Mouse (Mus musculus) limb, embryonic 12.5 days (tissue): ENCODE data around the gene Serinc4. TPM values are rescaled to one million over a fixed set of nuclear protein-coding genes. Genes with fewer than 3 reads are reported as not detected.

Experiments
- microRNA-seq: library from miRNA; unstranded; fragments of <30 nt; microRNA quantifications from one replicate; pipeline ENCODE4, GENCODE M21; 2017
- polyA plus RNA-seq: library from polyadenylated mRNA; unstranded; fragments of >200 nt; fragmentation: Nextera tagmentation; extraction: Ambion mirVana; gene quantifications from 2 replicates; pipeline ENCODE4 v1.2.1, GENCODE M21; 2016

The Serinc4 gene
- polyA plus RNA-seq, 1 experiment from 2014 or later: not detected

Small RNAs within 50 kb of the gene (microRNA-seq; reads per million reads assigned to microRNA genes)
- gene Gm22953: not detected

Other genes with a start within 250 kb of the Serinc4 start
- 132 and 136 TPM in 2 replicates for gene Trp53bp1, start 185.4 kb downstream of the Serinc4 start, polyA plus RNA-seq
- 2.5 and 3.0 TPM in 2 replicates for gene Map1a, start 167.2 kb downstream of the Serinc4 start, polyA plus RNA-seq
- 7.6 and 9.9 TPM in 2 replicates for gene Ppip5k1, start 101.4 kb downstream of the Serinc4 start, polyA plus RNA-seq
- 1.6 and 2.1 TPM in 2 replicates for gene Ckmt1, start 99.1 kb downstream of the Serinc4 start, polyA plus RNA-seq
- gene Strc, start 69.6 kb downstream of the Serinc4 start, polyA plus RNA-seq: not detected in 2 replicates
- 620 and 666 TPM in 2 replicates for gene Pdia3, start 43.0 kb downstream of the Serinc4 start, polyA plus RNA-seq
- gene Catsper2, start 43.0 kb downstream of the Serinc4 start, polyA plus RNA-seq: 3.5 and 4.1 TPM in 2 replicates
- 10.8 and 13.5 TPM in 2 replicates for gene Ell3, start 12.5 kb downstream of the Serinc4 start, polyA plus RNA-seq
- 521 and 544 TPM in 2 replicates for gene Serf2, start 7.6 kb downstream of the Serinc4 start, polyA plus RNA-seq
- gene Hypk, start 3.5 kb downstream of the Serinc4 start, polyA plus RNA-seq: 150 and 153 TPM in 2 replicates
- 66.1 and 67.7 TPM in 2 replicates for gene Mfap1b, start 17.3 kb upstream of the Serinc4 start, polyA plus RNA-seq
- gene Mfap1a, start 49.9 kb upstream of the Serinc4 start, polyA plus RNA-seq: 32.5 and 33.8 TPM in 2 replicates
- gene Wdr76, start 49.9 kb upstream of the Serinc4 start, polyA plus RNA-seq: 8.9 and 9.2 TPM in 2 replicates